Mouse (Mus musculus) urinary bladder, postnatal 10 days (tissue): ENCODE data around the gene Lrp5.

Source experiments
- DNase-seq: peaks from one replicate; pipeline ENCODE4 v3.0.0; 2022; ENCODE audit warnings: low spot score

The Lrp5 gene

GRCm38 (mm10) chr19:3556169-3556827, 130.1 kb downstream of the Lrp5 start:
- DNase-seq = no peak

- DNase-seq = no peak
Observed at GRCm38 (mm10) chr19:3554785-3555184, 131.6 kb downstream of the Lrp5 start.

GRCm38 (mm10) chr19:3551573-3552159, 134.7 kb downstream of the Lrp5 start:
- no peak for DNase-seq

- DNase-seq = no peak
Observed at GRCm38 (mm10) chr19:3550101-3550500, 136.3 kb downstream of the Lrp5 start.

GRCm38 (mm10) chr19:3549263-3549662, 137.1 kb downstream of the Lrp5 start:
- no peak for DNase-seq

- no peak for DNase-seq
Observed at GRCm38 (mm10) chr19:3548311-3548710, 138.1 kb downstream of the Lrp5 start.

- DNase-seq = no peak
Observed at GRCm38 (mm10) chr19:3544995-3545394, 141.4 kb downstream of the Lrp5 start.

- DNase-seq = no peak
Observed at GRCm38 (mm10) chr19:3542591-3542990, 143.8 kb downstream of the Lrp5 start.

- no peak for DNase-seq
Observed at GRCm38 (mm10) chr19:3540997-3541396, 145.4 kb downstream of the Lrp5 start.

GRCm38 (mm10) chr19:3540254-3540653, 146.1 kb downstream of the Lrp5 start:
- no peak for DNase-seq

GRCm38 (mm10) chr19:3539456-3539855, 146.9 kb downstream of the Lrp5 start:
- DNase-seq = no peak

GRCm38 (mm10) chr19:3537658-3538057, 148.7 kb downstream of the Lrp5 start:
- no peak for DNase-seq

- DNase-seq = no peak
Observed at GRCm38 (mm10) chr19:3534945-3535344, 151.4 kb downstream of the Lrp5 start.
